Mouse (Mus musculus) gastrocnemius, adult 2 months (tissue): ENCODE results near the gene Hivep3. TPM values are rescaled to one million over a fixed set of nuclear protein-coding genes. Genes with fewer than 3 reads are reported as not detected.

ENCODE experiments used
- DNase-seq: peaks from one replicate; pipeline ENCODE4 v3.0.0; 2022
- H3K27ac ChIP-seq: fragments of 200-600 bp; 2 replicates; pipeline ENCODE4 v1.8.1; 2022; ENCODE audit warnings: mild to moderate bottlenecking
- H3K4me3 ChIP-seq: fragments of 200-600 bp; 2 replicates; pipeline ENCODE4 v1.8.1; 2022; ENCODE audit warnings: mild to moderate bottlenecking, moderate library complexity
- CTCF ChIP-seq: fragments of 200-600 bp; IDR thresholded peaks from 2 replicates; pipeline ENCODE4 v1.8.1; 2022; ENCODE audit warnings: antibody characterized with exemption, mild to moderate bottlenecking, moderate library complexity
- intact Hi-C: fragments of 180-260 bp; cut with DNase I; formaldehyde crosslinking; loops from one replicate; pipeline ENCODE4 v1.15.1; 2025
- total RNA-seq, 2 experiments: library from RNA; stranded (reverse); gene quantifications; 2 replicates each; pipeline ENCODE4 v1.2.3; 2021

The Hivep3 gene
- total RNA-seq, 2 experiments from 2014 or later = 1.7 to 3.5 TPM

DNA sequence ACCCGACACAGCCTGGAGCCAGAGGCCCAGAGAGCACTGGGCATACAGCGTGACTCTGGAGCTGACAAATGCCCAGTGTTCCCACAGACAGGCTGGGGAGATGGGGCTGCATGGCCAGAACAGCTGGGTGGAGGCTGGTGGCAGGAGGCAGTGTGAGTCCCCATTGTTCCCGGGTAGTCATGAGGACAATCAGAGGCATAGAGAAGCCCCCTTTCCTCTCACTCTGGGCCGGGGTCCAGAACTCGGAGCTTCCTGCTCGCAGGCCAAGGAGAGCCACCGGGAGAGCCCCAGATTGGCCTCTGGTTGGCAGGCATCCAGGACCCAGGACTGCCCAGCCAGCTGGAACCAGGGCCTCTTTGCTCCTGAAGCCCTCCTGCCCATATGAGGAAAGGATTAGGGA is 204.3 kb downstream of the Hivep3 start:
- no peak for TF ChIP-seq CTCF
- Histone ChIP-seq H3K4me3 (no peak overlapping the region), H3K27ac (no peak overlapping the region)
- peak; percentile 57 for DNase-seq
- intact Hi-C loops = no loop called here

DNA sequence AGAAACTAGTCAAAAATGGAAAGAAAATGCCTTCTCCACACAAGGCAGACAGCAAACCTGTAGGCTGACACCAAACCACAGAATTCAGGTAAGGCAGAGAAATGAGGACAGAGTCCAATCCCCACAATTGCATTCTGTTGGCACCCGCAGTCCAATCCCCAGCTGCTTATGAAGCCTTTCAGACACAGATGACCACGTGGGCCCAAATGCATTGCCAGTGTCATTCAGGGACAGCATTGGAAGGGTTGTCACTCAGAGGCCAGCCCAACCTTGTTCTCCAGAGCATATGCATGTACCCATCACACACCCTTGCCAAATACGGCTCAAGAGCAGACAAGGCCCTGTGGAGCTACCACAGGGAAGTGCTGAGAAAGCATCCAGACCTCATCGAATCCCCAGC is 204.9 kb downstream of the Hivep3 start:
- no peak overlapping the region for H3K27ac ChIP-seq
- DNase-seq = no peak
- intact Hi-C loops = no loop called here
- no peak overlapping the region for H3K4me3 ChIP-seq
- no peak for TF ChIP-seq CTCF

- H3K4me3 ChIP-seq = no peak overlapping the region
- DNase-seq = no peak
- no peak for TF ChIP-seq CTCF
- intact Hi-C loops = no loop called here
- H3K27ac ChIP-seq = no peak overlapping the region
These were observed 206.2 kb downstream of the Hivep3 start for GRCm38 (mm10) chr4:119939786-119940185.

GRCm38 (mm10) chr4:119946224-119946887 is 212.8 kb downstream of the Hivep3 start:
- H3K4me3 ChIP-seq = no peak overlapping the region
- DNase-seq = no peak
- no peak overlapping the region for H3K27ac ChIP-seq
- TF ChIP-seq CTCF = no peak
- intact Hi-C loops = no loop called here

DNA sequence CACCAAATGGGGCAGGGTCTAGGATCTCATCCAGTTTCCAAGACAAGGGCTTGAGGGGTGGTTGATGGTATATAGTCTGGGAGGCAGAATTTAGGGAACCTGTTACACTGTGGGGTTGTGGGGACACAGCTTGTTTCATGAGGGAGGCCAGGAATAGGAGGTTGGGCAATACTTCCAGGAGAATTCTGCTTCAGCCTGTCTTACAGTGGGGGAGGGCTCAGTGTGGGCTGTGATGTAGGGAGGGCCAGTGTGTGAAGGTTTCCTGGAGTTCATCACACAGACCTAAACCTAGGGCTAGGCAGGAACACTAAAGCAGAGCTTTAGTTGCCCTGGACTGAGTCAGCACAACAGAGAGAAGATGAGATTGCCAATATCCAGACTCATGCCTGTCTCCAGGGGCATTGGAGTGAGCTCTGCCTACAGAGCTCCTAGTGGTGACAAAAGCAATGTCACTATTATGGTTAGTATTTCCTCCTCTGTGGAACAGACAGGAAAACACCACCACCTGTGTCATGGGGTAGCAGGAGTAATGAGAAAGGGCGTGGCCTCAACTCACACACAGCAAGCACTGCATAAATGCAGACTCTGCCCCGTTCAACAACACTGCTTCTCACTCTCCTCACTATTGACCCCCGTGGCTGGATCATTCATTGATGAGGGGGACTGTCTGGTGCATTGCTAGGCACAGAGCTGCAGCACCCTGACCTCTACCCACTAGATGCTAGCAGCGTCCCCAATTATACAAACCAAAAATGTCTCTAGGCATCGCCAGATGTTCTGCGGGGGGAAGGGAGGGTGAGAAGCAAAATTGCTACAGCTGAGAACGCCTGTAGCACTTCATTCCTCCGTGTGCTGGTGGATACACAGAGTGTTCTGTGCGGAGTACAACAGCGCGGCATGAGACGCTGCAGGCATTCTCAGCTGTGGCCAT is 213.9 kb downstream of the Hivep3 start:
- Histone ChIP-seq H3K4me3 (no peak overlapping the region), H3K27ac (no peak overlapping the region)
- intact Hi-C loops = no loop called here
- DNase-seq = no peak
- no peak for TF ChIP-seq CTCF

GRCm38 (mm10) chr4:119948406-119948805 is 214.8 kb downstream of the Hivep3 start:
- no peak for DNase-seq
- no peak for TF ChIP-seq CTCF
- intact Hi-C loops = no loop called here
- Histone ChIP-seq H3K27ac (no peak overlapping the region), H3K4me3 (no peak overlapping the region)

DNA sequence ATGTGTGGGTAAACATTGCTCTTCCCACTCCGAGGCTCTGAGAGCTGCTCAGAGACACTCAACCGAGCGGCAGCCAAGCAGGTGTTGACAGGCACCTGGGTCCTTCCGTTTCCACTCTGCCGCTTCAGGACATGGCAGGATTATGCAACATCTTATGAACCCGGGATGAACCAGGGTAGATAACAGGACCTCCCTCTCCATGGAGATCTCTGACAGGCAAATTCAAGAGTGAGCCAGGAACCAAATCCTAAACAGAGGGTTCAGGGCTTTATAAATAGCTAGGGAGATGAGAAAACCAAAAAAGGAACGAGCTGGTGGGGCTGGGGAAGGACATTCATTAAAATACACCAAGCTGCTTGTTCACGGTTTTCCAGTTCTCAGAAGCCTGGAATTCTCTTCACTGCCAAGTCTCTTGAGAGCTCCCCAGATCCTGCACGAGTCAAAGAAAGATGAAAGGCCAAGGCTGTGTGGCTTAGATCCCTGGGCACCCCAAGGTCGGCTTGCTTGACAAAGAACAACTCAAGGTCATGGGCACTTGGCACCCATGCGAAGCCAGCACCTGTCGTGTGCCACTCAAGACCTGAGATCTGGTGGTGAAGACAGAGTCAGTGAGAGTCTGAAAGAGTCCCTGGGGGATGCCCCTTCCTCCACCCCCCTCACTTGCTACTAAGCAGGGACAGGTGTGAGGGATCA is 215.5 kb downstream of the Hivep3 start:
- intact Hi-C loops = no loop called here
- no peak for DNase-seq
- TF ChIP-seq CTCF = no peak
- Histone ChIP-seq H3K4me3 (no peak overlapping the region), H3K27ac (no peak overlapping the region)

GRCm38 (mm10) chr4:119950181-119950580 is 216.6 kb downstream of the Hivep3 start:
- intact Hi-C loops = no loop called here
- Histone ChIP-seq H3K4me3 (no peak overlapping the region), H3K27ac (no peak overlapping the region)
- TF ChIP-seq CTCF = no peak
- DNase-seq = no peak

- no peak for DNase-seq
- intact Hi-C loops = no loop called here
- no peak for TF ChIP-seq CTCF
- Histone ChIP-seq H3K4me3 (no peak overlapping the region), H3K27ac (no peak overlapping the region)
These were observed 217.5 kb downstream of the Hivep3 start for GRCm38 (mm10) chr4:119951081-119951480.

GRCm38 (mm10) chr4:119955008-119955407 is 221.4 kb downstream of the Hivep3 start:
- Histone ChIP-seq H3K27ac (no peak overlapping the region), H3K4me3 (no peak overlapping the region)
- intact Hi-C loops = no loop called here
- no peak for DNase-seq
- TF ChIP-seq CTCF = no peak

GRCm38 (mm10) chr4:119957970-119958369 is 224.4 kb downstream of the Hivep3 start:
- Histone ChIP-seq H3K27ac (no peak overlapping the region), H3K4me3 (no peak overlapping the region)
- intact Hi-C loops = no loop called here
- DNase-seq = no peak
- no peak for TF ChIP-seq CTCF

DNA sequence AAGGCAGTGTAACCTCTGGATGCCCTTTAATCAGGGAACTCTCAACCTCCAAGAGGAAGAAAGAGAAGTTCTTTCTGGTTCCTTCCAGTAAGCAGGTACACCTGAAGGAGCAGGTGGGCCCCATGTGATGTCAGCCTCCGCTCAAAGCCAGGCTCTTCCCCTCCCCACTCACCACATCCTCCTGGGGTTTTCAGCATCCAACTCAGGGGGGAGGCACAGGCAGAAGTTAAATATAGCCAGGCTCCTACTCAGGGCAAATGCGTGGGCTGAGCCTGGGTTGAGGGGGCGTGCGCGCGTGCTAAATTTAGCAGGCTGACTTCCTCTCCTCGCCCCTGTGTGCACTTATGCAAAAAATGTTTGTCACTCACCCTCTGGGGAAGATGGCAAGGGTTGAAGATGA is 225.7 kb downstream of the Hivep3 start:
- no peak overlapping the region for H3K27ac ChIP-seq

DNA sequence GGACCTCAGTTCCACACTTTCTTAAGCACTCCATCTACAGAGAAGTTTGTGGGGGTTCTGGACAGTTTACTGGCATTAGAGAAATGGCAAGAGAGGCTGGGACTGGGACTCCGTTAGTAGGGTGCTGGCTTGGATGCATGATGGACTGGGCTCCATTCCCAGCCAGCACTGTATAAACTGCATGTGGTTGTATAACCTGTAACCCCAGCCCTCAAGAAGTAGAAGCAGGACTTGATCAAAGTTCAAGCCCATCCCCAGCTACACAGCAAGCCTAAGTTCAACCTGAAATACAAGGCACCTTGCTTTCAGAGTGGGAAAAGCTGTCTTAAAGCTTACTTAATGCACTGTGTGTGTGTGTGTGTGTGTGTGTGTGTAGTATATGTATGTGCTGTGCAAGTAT is 226.3 kb downstream of the Hivep3 start:
- DNase-seq = no peak
- Histone ChIP-seq H3K27ac (no peak overlapping the region), H3K4me3 (no peak overlapping the region)
- no peak for TF ChIP-seq CTCF
- intact Hi-C loops = no loop called here

More for the DNA sequence above, 225.7 kb downstream of the Hivep3 start:
- no peak for TF ChIP-seq CTCF
- no peak for DNase-seq
- intact Hi-C loops = no loop called here
- no peak overlapping the region for H3K4me3 ChIP-seq
